Mouse (Mus musculus): ENCODE measurements around the gene Uba3.

The Uba3 gene

GRCm38 (mm10) chr6:97205439-97205885 is at the start of gene Uba3:
TSS of gene Uba3 (minus strand) at chr6:97205647.
- DNase-seq (ENCODE audit: low spot score): peak; percentile 100

- DNase-seq (ENCODE audit: low spot score): no peak
Observed at GRCm38 (mm10) chr6:97252711-97253221, 47.3 kb upstream of the Uba3 start, which contains the start of gene Lmod3. TSS of gene Lmod3 (minus strand) at chr6:97252759.

GRCm38 (mm10) chr6:97252086-97252485 is 46.6 kb upstream of the Uba3 start:
- DNase-seq (ENCODE audit: low spot score): no peak

GRCm38 (mm10) chr6:97250966-97251365 is 45.5 kb upstream of the Uba3 start:
- no peak for DNase-seq (ENCODE audit: low spot score)

GRCm38 (mm10) chr6:97245200-97245599 is 39.8 kb upstream of the Uba3 start:
- DNase-seq (ENCODE audit: low spot score): no peak

GRCm38 (mm10) chr6:97242522-97242921 is 37.1 kb upstream of the Uba3 start:
- DNase-seq (ENCODE audit: low spot score): no peak

GRCm38 (mm10) chr6:97240092-97240491 is 34.6 kb upstream of the Uba3 start:
- DNase-seq (ENCODE audit: low spot score): no peak

GRCm38 (mm10) chr6:97239360-97239759 is 33.9 kb upstream of the Uba3 start:
- no peak for DNase-seq (ENCODE audit: low spot score)

- no peak for DNase-seq (ENCODE audit: low spot score)
Observed at GRCm38 (mm10) chr6:97236088-97236487, 30.6 kb upstream of the Uba3 start.

- DNase-seq (ENCODE audit: low spot score): no peak
Observed at GRCm38 (mm10) chr6:97234911-97235668, 29.6 kb upstream of the Uba3 start.

GRCm38 (mm10) chr6:97227067-97227847 is 21.8 kb upstream of the Uba3 start:
- no peak for DNase-seq (ENCODE audit: low spot score)

- DNase-seq (ENCODE audit: low spot score): no peak
Observed at GRCm38 (mm10) chr6:97226083-97226491, 20.6 kb upstream of the Uba3 start.

GRCm38 (mm10) chr6:97224505-97224904 is 19.1 kb upstream of the Uba3 start:
- DNase-seq (ENCODE audit: low spot score): no peak

GRCm38 (mm10) chr6:97223566-97223965 is 18.1 kb upstream of the Uba3 start:
- DNase-seq (ENCODE audit: low spot score): no peak

GRCm38 (mm10) chr6:97222931-97223467 is 17.6 kb upstream of the Uba3 start:
- DNase-seq (ENCODE audit: low spot score): no peak

- no peak for DNase-seq (ENCODE audit: low spot score)
Observed at GRCm38 (mm10) chr6:97222321-97222720, 16.9 kb upstream of the Uba3 start.

GRCm38 (mm10) chr6:97221205-97222025 is 16.0 kb upstream of the Uba3 start:
- no peak for DNase-seq (ENCODE audit: low spot score)

GRCm38 (mm10) chr6:97220672-97221071 is 15.2 kb upstream of the Uba3 start:
- no peak for DNase-seq (ENCODE audit: low spot score)

GRCm38 (mm10) chr6:97216154-97216821 is 10.8 kb upstream of the Uba3 start:
- DNase-seq (ENCODE audit: low spot score): no peak

GRCm38 (mm10) chr6:97211981-97212380 is 6.5 kb upstream of the Uba3 start:
- no peak for DNase-seq (ENCODE audit: low spot score)

- no peak for DNase-seq (ENCODE audit: low spot score)
Observed at GRCm38 (mm10) chr6:97210962-97211601, 5.6 kb upstream of the Uba3 start.

Data from testis, postnatal 14 days (tissue).